Mouse (Mus musculus) embryo, embryonic 11 days (tissue): Measurements from ENCODE around the gene Mta1.

Source experiments
- DNase-seq: peaks from one replicate; pipeline ENCODE4 v3.0.0-alpha.2; 2015

Gene Mta1

DNA sequence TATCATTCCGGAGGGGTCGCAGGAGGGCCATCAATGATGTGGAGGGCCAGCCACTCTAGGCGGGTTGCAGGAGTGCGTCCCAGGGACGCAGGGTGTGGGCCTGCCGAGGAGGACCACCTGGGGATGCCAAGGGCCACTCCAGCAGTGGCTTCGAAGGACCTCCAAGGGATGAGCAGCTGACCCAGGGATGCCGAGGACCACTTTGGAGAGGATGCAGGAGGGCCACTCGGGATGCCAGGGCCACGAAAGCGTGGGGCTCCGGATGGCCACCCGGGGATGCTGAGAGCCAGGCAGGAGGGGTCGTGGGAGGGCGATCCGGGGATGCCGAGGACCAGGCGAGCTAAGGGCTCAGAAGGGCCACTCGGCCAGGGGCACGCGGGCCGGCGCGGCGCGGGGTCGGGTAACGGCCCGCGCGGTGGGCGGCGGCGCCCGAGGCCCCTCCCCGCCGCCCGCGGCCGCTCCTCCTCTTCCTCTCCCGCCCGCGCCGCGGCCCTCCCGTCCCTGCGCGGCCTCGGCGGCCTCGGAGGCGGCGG, at the start of gene Mta1:
TSS of gene Mta1 (plus strand) at position 530 of the 533 bp plus-strand sequence.
- DNase-seq, result peak; percentile 90

DNA sequence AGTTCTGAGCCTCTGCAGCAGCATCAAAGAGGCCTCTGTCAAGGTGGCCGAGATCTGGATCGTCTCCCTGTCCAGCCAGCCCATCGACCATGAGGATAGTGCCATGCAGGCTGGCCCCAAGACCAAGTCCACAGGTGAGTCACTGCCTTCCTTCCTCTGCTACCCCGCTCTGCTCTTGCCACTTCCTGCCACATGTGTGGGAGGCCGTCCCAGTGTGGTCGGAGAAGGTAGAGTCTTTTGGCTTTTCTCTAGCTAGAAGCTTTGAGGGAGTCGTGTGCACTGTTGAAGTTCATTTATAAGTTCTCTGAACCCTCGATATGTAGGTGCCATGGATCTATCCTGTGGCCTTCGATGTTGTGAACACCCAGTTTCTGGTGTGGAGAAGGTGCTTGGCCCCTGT, 48.2 kb upstream of the Mta1 start:
- no peak for DNase-seq

DNA sequence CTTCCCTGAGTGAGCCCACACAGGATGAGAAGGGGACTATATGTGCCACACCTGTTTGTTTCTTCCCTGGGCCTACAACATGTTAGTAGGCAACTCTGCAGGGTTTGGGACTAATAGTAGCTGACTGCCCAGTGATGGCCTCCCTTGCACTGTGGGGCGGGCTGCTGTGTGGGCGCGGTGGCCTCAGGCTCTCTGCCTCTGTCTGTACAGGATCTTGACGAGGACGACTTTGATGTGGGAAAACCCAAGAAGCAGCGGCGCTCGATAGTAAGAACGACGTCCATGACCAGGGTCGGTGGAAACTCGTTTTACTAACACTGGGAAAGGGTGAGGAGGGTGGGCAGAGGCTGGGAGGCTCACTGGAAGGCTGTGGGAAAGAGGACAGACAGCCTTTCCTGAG, 47.4 kb upstream of the Mta1 start:
- no peak for DNase-seq

DNA sequence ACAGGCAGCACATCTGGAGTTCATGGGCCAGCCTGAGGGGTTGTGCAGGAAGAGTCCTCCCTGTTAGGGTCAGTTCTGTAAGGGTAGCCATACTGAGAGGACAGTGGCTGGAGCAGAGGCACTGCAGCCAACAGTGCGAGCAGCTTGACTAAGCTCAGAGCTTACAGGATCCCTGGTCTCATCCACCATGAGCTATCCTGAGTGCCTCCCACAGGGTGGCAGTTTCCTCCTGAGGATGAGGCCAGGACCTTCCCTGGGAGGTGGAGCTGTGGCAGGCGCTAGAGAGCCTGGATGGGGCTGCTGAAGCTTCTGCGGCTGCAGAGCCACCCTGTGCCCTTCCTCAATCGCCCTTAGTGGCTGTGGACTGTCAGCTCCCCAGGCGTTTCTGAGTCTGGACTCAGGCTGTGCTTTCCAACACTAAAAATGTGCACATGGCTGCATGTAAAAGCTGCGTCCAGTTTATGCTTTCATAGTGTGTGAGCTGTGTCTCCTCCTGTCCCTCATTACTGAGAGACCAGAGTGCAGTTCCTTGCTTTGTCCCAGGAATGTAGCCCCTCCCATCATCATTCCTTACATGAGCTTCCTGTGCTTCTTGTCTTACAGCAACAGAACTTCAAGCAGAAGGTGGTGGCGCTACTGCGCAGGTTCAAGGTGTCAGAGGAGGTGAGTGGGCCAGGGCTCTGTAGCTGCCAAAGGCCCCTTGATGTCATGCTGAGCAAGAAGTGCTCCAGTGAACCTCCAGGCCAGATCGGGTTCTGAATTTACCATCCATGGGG, 46.3 kb upstream of the Mta1 start:
- peak; percentile 53 for DNase-seq

DNA sequence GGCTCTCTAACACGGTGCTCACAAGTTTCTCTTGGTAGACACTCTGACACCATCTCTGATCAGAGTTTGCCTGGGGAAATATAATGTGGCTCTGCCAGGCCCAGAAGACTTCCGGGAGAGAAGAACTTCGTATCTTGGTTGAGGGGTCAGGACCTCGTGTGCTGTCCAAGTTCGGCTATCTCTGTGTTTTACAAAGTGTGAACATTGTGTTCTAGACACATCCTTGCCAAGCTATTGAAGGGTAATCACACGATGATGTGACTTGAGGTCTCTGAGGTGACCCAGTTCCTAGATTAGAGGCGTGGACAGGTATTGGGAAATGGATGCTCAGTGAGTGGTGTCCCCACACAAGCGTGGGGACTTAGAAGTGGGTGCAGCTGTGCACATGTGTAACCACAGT, 42.0 kb upstream of the Mta1 start:
- no peak for DNase-seq

DNA sequence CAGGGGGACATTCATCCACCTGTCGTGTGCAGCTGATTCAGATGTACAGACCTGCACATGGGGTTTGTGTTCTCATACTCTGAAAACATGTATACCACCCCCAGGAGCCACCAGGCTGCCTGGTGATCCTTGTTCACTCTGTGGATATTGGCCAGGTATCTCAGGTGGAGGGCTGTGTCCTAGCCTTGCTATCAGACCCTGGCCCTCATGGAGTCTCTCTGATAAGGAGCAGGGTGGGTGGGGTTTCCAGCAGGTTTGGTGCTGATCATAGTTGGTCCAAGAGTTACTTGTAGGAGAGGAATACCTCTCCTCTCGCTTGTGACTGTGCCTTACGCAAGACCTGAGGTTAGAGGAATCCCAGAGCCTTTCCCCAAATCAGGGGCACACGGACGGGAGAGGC, 37.9 kb upstream of the Mta1 start:
- no peak for DNase-seq

DNA sequence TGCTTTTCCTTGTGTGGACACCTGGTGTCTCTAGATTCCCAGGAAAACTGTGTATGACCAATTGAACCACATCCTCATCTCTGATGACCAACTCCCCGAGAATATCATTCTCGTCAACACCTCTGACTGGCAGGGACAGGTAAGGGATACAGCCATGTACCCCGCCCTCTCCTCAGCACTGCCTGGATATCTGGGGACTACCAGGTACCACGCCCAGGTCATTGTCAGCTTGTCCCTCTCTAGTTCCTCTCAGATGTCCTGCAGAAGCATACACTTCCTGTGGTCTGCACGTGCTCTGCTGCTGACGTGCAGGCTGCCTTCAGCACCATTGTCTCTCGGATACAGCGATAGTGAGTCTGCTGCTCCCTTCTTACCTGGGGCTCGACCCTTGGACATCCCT, 36.5 kb upstream of the Mta1 start:
- DNase-seq, result no peak

DNA sequence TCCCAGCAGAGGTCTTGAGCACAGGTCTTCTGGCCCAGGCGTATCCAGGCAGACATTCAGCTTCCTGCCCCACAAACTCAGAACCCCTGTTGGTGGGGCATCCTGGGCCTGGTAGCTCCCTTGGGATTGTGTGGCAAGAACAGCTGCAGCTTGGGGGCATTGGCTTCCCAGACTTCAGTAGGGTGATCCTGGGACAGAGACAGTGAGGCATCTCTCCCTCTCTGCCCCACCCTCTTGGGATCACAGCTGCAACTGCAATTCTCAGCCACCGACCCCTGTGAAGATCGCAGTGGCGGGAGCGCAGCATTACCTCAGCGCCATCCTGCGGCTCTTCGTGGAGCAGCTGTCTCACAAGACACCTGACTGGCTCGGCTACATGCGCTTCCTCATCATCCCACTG, 35.9 kb upstream of the Mta1 start:
- no peak for DNase-seq

DNA sequence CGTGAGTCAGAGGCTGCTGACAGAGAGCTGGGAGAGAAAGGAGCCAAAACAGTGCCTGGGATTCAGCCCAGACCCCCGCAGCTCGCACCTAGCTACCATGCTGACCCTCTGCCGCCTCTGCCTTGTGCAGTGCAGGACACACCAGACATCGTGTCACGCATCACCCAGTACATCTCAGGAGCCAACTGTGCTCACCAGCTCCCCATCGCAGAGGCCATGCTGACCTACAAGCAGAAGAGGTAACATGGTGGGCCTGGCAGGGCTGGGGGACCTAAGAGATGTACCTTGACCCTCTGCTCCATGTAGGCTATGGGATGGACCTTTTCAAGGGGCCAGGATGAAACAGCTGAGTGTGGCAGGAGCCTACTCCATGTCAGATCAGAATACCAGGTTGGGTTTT, 34.4 kb upstream of the Mta1 start:
- DNase-seq, result no peak

DNA sequence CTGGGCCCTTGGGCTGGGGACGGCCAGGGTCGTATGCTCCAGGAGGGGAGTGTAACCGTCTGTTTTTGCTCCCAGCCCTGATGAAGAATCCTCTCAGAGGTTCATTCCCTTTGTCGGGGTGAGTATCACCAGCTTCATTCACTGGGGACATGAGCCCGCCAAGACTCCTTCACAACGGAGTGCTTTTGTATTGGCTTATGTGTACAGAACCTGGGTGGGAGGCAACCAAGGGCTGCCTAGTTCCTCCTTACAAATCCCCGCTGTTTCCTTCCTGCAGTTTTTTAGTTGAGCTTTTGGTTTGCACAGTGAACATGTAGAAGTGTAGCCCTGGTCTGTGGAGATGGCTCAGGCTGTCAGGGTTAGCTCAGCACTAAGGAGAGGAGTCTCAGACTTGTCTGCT, 30.1 kb upstream of the Mta1 start:
- no peak for DNase-seq

DNA sequence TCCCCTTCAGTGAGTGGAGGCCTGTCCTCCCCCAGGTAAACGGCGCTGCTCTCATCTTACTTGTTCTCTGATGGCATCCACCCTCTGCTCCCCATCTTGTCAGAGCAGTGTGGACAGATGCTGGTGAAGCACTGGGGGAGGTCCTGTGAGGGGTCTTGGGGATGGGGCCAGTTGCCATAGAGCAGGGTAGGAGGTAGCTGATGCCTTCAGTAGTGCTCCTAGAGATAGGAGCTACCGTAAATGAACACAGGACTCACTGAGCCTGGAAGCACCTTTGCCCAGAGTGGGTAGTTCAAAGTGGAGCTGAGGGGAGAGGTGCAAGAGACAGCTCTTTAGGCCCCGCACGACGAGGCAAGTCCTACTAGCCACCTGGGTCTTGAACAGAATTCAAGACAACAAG, 28.7 kb upstream of the Mta1 start:
- no peak for DNase-seq

DNA sequence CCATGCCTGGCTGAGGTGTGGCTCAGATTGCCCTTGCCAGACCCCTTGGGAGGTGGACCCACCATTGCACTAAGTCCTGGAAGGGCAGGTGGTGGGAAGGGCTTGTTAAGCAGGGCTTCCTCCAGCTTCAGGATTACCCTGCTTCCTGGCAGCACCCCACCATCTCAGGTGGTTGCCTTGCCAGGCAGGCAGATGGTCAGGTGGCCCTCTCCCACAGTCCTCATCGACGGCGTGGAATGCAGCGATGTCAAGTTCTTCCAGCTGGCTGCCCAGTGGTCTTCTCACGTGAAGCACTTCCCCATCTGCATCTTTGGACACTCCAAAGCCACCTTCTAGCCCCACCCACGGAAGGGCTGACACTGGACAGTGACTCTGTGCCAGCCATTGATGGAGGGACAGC, 26.8 kb upstream of the Mta1 start:
- DNase-seq, result no peak

DNA sequence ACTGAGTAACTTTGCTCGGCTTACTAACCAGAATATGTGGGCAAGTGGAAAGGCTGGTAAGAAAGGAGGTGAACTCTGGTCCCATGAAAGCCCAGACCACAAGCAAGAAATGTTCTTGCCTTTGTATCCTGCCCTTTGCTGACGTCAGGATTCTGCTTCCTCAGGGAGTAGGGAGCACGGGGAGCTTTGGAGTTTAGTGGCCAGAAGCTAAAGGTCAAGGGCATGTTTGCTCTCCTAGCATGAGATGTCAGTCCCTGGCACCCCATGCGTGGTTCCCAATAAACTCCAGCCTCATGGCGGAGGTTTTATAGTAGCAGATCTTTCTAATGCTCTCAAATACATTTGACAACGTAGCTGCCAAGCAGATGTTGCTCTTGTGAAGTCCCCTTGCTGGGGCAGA, 26.3 kb upstream of the Mta1 start:
- DNase-seq, result no peak

DNA sequence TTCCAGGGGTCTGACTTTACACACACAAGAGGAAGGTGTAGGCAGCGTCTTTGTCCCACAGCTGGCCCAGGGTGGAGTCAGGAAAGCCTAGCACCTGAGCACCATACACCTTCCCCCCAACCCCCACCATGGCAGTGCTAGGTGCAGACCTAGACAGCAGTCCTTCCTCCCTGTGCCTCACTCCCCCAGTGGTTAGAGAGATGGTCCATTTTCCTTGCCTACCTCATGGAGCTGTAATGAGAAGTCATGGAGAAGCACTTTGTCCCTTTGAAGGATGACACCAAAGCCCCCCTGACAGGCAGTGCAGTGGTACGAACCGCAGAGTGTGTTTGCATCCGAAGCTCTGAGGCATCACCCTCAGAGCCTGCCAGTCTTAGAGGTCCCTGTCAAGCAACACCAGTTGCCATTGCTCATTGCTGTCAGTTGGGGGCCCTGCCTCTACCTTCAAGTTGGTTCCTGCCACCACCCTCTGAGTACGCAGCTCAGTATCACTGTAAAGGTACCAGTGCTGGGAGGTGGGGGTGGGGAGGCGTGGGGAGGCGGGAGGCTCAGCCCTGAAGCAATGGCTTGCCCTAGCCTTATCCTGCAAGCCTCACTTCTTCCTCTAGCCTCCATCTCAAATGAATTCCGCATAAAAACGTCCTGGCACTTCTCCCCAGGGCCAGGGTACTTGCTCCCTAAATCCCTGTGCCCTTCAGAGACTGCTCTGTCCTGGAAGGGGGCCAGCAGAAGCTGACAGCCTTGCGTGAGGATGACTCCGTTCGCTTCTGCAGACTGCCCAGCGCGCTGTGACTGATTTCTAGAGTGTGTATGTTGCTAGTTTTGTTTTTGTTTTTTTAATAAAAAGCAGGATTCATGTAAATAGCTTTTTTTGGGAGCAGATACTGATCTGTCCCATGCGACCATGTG, 24.4 kb upstream of the Mta1 start:
- DNase-seq, result peak; percentile 42

DNA sequence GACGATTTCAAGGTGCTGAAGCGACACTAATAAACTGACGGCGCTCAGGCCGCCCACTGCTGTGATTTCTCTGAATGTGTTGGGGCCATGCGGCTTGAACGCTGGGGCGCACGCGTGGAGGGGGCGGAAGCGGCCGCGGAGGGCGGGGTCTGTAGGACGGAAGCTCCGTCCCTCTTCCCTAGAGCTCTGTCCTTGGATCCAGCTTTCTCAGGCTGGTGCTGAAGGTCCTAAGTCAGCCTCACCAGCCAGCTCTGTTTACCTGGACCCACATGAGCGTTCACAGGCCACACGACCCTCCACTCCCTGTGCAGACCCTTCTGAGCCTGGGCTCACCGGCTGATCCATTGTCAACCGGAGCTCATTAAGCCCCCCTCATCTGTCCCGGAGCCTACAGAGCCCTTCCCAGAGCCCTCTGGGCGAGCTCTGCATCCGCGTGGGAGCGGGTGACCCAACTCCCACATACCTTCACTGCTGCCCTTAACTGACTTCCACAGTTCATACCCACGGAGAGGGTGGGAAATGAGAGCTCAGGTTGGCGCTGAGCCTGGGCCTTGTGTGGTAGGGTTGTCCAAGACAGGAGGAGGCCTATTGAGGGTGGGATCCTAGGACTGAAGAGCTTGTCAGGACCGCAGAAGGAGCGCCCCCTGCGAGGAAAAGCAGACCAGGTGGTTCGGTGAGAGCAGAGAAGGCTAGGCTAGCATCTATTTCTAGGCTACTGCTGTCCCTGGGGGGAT, 23.6 kb upstream of the Mta1 start, which contains the start of gene Tex22:
TSS of gene Tex22 (plus strand) at position 174 of the 734 bp plus-strand sequence.
- peak; percentile 92 for DNase-seq

DNA sequence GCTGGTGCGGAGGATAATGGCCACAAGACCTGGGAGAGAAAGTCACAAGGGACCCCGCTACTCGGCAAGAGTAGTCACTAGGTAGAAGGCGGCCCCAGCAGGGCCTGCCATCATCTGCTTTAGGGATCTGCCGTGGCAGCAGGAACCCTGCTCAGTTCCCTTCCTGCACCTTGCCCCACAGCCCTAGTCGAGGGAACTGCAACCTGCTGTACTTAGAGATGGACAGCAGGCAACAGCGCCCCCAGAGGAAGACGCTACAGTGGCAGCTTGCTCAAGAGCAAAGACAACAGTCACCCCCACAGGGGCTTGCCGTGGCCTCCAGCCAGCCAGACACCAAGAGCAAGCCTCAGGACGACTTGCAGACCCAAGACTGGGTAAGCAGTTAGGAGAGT, 23.0 kb upstream of the Mta1 start:
- DNase-seq, result peak; percentile 92

DNA sequence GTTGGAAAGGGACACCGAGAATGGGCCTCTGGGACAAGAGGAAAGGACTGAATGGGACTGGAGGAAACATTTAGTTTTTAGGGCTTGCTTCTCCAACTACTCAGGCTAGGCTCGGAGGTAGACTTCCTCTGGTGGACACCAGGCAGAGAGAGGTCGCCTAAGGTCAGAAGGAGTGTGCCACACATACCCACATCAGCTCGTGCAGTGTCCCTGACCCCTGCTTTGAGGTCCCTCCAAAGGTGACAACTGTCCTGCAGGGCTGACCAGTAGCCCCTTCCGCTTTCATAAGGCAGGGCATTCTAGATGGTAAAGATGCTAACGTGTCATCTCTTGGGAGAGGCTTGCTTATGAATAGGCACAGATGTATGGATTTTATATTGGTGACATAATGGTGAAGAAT, 22.6 kb upstream of the Mta1 start:
- no peak for DNase-seq

DNA sequence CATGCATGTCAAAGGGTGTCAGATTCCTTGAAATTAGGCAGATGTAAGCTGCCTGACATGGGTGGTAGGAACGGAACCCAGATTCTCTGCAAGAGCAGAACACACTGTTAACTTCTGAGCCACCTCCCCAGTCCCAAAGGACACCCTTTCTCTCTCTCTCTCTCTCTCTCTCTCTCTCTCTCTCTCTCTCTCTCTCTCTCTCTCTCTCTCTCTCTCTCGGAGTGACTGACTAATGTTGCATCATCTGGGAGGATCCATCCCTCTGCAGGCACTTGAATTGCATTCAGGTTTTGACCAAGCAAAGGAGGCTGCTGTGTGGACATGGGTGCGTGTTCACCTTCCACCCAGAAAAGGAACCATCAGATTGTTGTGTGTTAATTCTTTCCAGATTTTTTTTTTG, 10.8 kb upstream of the Mta1 start:
- DNase-seq, result no peak

DNA sequence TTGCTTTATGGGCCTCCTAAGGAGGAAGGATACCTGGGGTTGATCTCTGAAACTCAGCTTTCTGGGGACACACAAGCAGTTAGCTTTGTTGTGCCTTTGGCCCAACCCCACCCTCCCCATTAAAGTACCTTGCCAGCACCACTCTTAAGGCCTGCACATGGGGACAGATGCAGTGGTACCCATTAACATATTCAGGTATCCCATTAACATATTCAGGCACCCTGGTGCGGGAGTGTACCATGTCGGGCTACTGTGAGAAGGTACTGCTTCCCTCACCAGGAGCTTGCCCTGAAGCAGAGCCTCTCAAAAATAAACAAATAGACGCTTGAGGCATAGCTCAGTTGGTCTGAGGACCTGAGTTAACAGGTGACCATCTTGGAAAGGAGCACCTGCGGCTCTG, 10.1 kb upstream of the Mta1 start:
- DNase-seq, result no peak

DNA sequence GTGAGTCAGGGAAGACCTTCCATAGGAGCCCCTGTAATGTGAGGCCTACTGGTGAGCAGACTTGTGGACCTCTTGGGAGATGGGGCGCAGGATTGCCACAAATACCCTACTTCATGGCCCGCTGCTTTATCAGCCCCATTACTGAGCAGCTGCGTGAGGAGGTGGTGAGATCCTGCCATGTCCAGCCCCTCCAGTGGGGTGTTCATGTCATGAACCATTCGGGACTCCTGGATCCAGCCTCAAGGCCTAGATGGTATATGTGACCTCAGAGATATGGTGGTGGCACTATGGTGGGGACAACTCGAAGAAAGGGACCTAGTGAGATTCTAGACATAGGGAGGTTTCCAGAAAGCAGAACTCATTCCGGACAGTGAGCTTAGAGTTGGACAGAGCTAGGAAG, 9.0 kb upstream of the Mta1 start:
- DNase-seq, result no peak

DNA sequence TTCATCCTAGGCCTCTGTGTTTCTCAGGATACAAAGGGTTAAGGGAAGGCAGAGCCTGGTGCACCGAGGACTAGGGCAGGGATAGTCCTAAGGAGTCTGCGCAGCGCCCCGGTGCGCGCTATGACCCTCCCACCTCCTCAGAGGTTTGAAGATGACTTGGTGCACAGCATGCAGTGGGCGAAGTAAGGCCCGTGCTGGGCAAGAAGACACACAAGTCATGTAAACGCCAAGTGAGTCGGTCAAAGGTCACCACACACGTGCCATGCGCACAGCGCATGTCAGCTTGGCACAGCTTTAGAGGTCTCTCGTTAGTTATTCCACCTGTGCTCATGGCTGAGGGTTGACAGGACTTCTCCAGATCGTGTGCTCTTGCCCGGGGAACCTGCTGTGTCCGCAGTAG, 8.0 kb upstream of the Mta1 start:
- DNase-seq, result no peak

DNA sequence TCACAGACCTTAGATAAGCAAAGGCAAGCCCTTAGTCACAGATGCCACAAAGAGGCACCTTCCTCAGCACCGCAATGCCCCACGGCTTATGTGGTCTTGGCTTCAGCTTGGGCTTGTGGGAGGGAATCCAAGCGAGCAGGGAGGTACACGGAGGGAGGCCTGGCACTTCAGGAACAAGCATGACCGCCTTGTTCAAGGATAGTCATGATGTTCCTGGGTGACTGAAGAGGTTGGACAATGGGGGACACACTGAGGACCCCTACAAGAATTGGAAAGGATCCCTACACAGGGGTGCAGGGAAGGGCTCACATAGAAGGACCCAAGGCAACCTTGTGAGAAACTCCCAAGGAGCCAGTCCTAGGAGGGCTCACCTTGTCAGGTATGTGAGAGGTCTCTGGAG, 1.0 kb upstream of the Mta1 start:
- DNase-seq, result no peak

DNA sequence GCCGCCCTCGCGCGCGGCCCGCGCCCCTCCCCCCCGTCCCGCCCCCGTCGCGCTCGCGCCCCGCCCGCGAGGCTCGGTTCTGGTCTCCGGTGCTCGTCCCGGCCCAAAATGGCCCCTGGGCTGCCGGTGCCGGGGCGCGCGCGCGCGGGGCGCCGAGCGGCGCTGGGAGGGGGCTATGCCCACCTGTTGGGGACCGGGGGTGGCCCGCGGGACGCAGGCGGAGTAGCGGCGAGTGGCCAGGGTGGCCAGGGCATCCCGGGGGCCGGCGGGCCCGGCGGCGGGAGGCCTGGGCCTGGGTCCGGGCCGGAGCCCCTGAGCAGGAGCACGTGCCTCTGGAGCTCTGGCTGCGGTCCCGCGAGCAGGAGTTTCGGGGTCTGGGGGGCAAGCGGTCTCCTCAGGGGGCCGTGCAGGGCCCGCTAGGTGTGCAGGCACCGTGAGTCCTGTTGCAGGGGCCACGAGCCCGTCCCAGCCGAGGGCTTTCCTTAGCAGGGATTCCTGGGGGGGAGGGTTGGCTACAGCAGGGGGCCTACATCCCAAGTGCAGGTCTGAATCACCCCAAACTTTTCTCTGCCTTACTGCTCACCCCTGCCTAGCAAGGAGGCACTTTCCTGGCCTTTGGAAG, 563 bp downstream of the Mta1 start:
- peak; percentile 41 for DNase-seq
